Mouse (Mus musculus): ENCODE data around the gene Scamp2. TPM values are rescaled to one million over a fixed set of nuclear protein-coding genes. Genes with fewer than 3 reads are reported as not detected.

Scamp2 gene
- total RNA-seq, 2 experiments from 2014 or later: 44.2 to 45.0 TPM

DNA sequence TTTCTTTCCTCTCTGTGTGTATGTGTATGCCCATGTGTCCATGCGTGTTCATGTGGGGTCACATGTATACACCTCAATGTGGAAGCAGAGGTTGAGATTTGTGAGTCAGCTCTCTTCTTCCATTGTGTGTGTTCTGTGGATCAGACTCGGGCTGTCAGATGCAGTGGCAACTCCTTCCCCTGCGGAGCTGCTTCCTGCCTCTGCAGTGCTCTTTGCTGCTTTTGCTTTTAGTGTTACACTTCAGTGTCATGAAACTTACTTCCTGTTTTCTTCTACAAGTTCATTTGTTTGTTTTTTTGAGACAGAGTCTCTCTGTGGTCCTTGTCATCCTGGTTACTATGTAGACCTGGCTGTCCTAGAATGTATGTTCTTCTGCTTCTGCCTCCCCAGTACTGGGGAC lies 24.2 kb downstream of the Scamp2 start:
- DNase-seq: no peak
- intact Hi-C loops (cut with DNase I; ENCODE audit: low total_unique reads): loop anchor here (5.0 kb wide), 1 partner anchor 43 kb away; no protein-coding TSS in a partner anchor

DNA sequence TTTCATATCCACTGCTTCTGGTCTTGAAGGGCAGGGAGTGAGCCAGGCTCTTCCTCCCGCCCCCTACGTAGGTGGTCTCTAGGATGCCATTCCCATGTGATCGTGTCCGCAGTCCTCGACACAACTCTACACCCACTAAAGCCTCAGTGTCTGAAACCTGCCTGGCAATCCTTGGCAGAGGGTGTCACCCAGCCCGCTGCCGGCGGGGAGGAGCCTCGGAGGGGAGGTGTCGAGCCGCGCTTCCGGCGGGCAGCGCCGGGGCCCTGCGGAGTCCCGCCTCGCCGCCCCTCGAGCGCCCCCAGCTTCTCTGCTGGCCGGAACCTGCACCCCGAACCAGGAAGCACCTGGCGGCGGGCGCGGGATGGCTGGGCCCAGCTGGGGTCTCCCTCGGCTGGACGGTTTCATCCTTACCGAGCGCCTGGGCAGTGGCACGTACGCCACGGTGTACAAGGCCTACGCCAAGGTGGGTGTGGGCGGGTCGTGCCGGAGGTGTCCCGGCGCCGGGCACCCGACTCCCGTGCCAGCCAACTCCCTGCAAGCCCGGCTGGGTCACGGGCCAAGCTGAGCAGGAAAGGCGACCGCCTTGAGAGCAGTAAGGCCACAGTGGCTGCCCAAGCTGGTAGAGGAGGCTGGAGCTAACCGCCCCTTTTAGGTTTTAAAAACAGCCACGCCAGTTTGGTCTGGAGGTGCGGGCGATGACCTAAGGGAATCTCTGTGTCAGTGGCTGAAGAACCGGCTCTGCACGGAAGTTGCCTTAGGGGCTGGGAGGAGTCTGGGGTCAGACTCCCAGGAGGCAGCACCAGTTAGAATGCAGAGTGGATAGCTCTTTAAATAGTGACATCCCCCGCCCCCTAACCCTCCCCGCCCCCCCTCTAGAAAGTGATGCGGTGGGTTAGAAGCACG lies 28.7 kb downstream of the Scamp2 start, which contains the start of gene Ulk3:
TSS of gene Ulk3 (plus strand) at position 229 of the 903 bp plus-strand sequence.
- peak; percentile 84 for DNase-seq
- intact Hi-C loops (cut with DNase I; ENCODE audit: low total_unique reads): loop anchor here (5.0 kb wide), 2 partner anchors 47 to 53 kb away; no protein-coding TSS in a partner anchor

DNA sequence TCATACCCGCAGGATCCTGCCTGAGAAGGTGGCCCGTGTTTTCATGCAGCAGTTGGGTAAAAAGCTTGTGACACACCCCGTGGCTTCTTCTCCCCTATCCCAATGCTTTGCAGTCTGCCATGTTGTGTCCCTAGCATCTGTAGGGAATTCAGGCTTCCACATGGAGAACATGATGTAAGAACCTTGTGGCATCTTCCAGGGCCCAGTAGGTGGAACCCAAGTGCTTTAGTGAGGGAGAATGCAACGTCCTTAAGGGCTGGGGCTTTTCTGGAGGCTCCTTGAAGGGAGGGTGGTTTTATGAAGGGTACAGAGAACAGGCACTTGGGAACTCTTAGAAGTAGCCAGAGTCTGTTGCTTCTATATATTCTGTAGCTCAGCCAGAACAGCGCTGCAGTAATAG lies 30.0 kb downstream of the Scamp2 start:
- intact Hi-C loops (cut with DNase I; ENCODE audit: low total_unique reads): loop anchor here (5.0 kb wide), 1 partner anchor 52 kb away; no protein-coding TSS in a partner anchor
- no peak for DNase-seq

DNA sequence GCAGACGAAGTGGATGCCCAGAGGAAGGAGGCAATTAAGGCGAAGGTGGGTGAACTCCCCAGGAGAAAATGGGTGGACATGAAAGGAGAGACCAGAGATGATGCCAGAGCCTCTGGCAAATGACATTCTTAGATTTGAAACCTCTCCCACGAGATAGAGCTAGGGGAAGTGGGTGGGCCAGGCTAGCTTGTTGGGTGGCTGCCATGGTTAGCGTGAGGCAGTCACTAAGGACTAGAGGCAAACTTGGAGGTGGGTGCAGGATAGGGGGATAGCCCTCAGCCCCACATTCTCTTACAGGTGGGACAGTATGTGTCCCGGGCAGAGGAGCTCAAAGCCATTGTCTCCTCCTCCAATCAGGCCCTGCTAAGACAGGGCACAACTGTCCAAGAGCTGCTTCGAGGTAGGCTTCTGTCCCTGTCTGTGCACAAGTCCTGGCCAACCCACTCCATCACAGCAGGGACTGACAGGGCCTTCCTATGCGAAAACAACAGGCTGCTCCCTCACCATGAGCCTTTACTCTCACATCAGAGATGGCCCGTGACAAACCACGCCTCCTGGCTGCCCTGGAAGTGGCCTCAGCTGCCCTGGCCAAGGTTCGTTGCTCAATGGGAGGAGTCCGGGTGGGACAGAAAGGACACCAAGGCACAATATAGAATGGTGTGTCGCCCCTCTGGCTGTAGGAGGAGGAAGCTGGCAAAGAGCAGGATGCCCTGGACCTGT lies 32.9 kb downstream of the Scamp2 start:
- no peak for DNase-seq
- intact Hi-C loops (cut with DNase I; ENCODE audit: low total_unique reads): loop anchor here (5.0 kb wide), 1 partner anchor 49 kb away; no protein-coding TSS in a partner anchor

DNA sequence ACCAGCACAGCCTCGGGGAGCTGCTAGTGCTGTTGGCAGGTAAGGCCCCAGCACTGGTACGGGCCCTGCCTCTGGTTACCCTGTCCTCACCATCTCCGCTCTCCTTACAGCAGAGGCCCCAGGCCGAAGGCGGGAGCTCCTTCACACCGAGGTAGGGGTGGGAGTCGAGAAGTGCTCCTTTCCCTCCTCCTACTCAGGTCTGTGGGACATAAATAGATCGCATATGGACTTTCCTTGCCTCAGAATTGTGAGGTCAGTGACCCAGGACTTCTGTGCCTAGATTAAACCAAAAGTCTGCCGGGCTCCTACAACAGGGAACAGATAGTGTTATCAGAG lies 33.4 kb downstream of the Scamp2 start:
- intact Hi-C loops (cut with DNase I; ENCODE audit: low total_unique reads): loop anchor here (5.0 kb wide), 1 partner anchor 48 kb away; no protein-coding TSS in a partner anchor
- no peak for DNase-seq

DNA sequence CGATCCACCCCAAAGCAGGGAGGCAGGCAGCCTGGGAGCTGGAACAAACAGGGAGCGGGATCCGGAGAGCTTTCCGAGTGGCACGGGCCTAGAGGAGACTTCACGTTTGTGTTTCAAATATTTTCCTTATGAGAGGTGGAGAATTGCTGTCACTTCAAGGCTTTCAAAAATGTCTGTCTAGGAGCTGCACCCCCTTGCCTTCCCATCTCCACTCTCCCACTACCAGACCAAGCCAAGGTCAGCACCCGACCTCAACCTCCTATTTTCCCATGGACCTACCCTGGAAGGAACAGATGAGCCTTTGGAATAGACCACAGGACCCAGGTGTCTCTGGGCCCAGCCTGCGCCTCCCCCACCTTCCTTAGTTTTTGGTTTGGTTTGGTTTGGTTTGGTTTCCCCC lies 36.5 kb downstream of the Scamp2 start:
- no peak for DNase-seq
- intact Hi-C loops (cut with DNase I; ENCODE audit: low total_unique reads): no loop called here

DNA sequence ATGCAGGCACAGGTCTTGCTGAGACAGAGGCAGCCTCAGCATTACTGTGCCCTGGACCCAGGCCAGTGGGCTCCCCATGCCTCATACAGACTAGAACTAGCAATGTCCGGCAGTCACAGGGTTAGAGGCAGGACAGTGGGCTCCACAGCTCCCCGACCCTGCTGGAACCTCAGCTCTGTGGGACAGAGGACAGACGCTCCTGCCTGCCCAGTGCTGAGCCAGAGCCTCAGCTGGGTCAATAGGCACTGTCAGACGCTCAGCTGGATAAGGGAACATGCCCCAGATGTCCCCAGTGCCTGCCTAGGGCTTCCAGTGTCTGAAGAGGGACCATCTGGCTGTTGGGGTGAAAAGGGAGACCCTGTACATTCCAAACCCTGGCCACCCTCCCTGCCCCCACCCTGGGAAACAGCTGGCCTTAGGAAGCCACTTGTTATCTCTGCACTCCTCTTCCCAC lies 37.2 kb downstream of the Scamp2 start:
- no peak for DNase-seq
- intact Hi-C loops (cut with DNase I; ENCODE audit: low total_unique reads): no loop called here

DNA sequence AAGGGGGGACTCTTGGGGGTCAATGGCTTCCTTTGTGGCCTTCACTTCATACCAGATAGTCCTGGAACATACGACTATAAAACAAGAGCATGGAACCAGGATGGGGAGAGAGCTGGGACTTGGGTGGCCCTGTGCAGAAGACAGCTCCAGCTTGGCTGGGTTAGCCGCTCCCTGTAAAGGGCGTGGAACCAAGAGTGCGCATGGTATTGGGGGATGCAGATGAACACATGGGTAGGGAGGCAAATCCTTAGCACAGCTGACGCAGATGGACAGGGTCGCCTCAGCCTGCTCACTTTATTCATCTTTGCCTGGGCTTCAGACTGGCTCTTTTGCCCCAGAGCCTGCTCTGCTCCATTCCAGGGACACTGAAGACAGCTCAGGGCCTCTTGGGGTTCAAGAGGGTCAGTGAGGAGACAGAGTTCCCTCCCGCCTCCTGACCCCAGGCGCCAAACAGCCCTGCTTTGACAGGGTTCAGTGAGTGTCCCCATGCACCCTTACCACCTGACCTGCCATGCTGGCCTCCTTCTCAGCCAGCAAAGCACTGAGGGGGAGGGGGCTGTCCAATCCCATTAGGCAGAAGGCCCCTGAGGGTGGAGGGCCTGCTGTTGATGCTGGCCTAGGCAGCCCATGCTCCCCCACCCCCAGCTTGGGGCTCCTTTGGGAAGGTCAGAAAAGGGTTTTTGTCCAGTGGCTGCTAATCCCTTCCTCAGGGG lies 38.3 kb downstream of the Scamp2 start:
- intact Hi-C loops (cut with DNase I; ENCODE audit: low total_unique reads): no loop called here
- DNase-seq: no peak

DNA sequence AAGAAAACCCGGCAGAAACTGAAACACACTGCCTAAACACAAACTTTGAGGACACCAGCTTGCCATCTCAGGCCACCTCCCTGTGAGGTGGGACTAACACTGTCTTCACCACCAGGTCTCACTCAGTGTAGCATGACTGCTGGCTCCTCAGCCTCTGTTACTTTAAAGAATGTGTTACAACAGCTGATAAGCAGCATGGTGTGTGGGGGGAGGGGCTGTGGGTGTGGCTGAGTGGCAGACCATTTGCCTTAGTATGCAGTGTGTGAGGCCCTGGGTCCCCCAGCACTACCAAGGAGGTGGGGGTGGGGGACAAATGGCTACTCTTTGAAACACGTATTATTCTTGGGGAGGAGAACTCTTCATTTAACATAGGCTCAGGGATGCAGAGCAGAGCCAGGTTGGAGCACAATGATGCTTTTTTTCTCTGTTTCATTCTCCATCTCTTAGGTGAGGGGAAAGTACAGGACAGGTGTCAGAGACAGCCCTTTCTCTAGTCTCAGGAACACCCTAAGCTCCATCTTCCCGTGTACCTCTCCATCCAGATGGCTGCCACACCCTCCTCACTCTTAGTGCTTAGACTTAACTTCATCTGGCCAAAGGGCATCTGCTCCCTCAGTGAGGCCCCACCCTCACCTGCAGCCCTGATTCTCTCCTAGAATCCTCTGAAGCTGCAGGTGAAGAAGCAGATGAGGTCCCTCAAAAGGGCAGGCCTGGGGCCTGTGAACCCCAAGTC lies 40.0 kb downstream of the Scamp2 start:
- DNase-seq: no peak
- intact Hi-C loops (cut with DNase I; ENCODE audit: low total_unique reads): no loop called here

DNA sequence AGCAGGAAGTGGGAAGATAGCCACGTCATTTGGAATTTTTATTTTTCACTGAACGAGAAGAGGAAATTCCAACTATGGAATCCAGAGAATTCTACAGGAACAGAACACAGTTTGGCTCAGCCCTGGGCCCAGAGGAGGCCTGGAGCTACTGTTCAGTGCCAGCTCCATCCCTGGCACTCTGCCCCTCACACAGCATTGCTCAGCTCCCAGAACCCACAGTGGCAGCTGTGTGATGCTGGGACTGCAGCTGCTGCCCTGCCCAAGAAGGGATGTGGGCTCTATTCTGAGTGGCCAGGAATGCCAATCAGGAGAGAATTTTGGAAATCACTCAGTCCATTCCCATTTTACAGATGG lies 40.6 kb downstream of the Scamp2 start:
- DNase-seq: peak; percentile 74

DNA sequence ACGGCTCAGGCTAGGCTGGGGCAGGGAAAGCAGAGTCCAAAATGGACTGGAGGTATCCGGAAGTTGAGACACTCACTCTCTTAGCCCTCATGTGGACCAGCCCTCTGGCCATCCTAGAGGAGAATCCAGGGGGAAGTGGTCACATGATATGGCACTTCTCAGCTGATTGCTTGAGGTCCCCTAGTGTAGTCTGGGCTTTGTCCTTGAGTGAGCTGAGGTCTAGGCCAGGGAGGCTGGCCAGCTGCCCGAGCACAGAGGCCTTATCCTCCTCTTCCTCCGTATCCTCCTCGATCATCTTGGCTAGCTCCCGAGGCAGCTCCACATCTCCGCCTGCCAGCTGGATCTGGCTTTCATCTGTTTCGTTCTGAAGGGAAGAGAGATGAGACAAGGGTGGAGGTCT lies 41.4 kb downstream of the Scamp2 start:
- intact Hi-C loops (cut with DNase I; ENCODE audit: low total_unique reads): no loop called here
- DNase-seq: no peak

More for the DNA sequence above, 40.6 kb downstream of the Scamp2 start:
- intact Hi-C loops (cut with DNase I; ENCODE audit: low total_unique reads): no loop called here

DNA sequence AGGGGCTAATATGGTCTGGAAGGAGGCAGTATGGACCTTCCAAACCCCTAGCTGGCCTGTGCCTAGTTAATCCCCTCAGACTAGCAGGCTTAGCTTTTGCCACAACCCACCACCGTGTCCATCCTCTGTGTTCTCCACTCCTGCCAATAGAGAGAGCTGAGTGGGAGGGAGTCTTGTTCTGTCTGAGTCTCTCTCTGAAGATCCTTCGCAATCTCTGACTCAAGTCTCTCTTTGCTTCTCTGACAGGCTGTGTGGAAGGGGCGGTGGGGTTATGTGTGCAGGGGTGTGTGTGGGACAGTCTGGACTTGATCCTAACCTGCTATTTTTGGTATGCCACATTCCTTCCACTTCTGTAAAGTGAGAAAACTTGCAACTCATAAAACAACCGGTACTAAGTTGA lies 44.1 kb downstream of the Scamp2 start:
- intact Hi-C loops (cut with DNase I; ENCODE audit: low total_unique reads): no loop called here
- no peak for DNase-seq

DNA sequence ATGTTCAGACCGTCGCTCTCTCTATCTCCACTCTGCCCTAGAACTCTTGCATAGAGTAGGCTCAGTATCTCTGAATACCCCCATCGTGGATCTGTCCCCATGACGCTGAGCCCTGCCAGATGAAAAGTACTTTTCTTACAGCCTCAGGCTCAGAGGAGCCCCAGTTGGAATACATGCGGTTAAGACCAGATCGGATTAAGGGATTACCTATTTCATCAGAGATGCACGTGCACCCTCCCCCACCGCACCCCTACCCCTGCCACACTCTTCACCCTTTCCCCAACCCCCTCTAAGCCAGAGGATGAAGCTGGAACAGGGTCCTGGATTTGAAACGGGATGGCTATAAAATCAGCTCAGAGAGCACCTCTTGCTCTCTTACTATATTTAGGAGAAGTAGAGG lies 44.8 kb downstream of the Scamp2 start:
- no peak for DNase-seq
- intact Hi-C loops (cut with DNase I; ENCODE audit: low total_unique reads): no loop called here

DNA sequence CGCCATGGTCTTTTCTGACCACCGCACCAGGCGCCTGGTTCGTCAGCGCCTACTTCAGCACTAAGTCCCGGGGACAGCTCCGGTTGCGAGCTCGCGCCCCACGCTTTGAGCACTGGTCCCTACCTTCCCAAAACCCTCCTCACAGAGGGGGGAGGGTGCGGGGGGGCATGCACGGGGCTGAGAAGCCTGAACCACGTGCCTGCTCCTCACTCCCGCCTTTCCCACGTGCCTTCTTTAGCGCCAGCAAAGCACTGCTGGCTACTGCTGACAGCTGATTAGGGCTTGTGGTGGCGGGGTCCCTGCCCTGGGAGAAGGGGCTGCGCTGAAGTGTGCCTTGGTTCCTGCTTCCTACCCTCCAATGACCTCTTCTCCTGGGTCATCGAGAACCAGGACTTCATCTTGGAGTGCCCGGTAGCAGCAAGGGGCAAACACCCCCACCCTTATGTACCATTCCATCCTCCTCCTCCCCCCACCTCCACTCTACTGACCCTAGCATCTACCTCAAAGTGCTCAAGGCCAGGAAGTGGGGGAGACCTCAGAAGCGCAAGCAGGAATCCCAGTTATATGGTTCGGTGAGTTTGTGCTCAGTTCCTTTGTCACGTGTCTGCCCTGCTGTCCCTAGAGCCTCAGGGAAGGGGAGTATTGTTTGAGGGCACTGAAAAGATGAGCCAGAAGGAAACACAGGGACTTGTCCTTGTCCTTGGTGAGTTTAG lies 45.6 kb downstream of the Scamp2 start, which contains the start of gene Cplx3:
TSS of gene Cplx3 (minus strand) at position 143 of the 713 bp plus-strand sequence.
- intact Hi-C loops (cut with DNase I; ENCODE audit: low total_unique reads): no loop called here
- DNase-seq: peak; percentile 62

DNA sequence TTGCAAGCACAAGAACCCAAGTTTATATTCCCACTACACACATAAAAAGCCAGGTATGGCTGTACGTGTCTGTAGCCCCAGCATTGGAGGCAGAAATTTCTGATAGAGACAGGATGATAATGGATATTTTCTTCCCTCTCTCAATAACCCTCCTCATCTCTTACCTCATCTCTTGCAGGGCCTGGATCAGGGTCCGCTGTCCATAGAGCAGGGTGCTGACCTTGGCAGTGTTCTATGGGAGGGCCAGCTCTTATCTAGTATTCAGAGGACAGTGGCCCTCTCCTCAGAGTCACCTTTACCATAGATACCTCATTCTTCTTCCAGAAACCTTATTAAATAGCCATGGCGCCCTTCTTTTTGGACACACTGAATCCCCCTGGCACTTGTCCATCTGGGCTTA lies 49.1 kb downstream of the Scamp2 start:
- intact Hi-C loops (cut with DNase I; ENCODE audit: low total_unique reads): no loop called here
- no peak for DNase-seq

DNA sequence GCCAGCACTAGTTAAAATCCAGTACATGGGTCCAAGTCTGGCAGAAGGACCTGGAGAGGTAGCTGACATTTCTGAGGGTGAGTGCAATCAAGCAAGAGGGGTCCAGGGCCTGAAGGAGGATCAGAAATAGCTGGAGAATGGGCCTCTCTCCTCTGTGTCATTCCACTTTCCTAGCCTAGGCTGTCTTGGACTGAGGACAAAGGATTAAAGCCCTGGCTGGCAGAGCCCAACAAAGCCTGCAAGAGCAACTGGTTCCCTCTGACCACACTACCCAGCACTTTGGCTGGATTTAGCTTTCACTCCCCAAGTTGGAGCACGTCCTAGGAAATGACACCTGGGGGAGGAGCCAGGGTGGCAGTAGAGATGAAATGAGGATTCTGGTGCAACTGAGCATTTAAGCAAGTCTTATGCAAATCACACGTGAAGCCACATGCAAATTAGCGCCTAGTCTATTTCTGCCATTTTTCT lies 49.6 kb downstream of the Scamp2 start:
- intact Hi-C loops (cut with DNase I; ENCODE audit: low total_unique reads): no loop called here
- no peak for DNase-seq

DNA sequence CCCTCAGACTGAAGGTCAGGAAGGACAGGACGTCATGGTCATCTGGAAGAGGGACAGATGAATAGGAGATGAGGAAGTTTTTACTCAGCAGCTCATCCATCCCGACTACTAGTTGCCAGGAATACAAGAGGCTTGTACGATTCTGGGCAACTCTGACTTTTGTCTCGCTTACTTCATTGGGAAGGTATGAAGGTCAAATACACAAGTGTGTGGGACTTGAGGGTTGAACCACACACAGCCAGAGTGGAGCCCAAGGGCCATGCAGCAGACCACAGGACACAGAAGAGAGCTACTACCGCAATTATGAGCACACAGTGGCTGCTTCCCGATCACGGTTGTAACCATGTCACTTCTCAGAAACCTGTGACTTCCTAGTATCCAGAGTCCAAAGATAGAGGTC lies 51.8 kb downstream of the Scamp2 start:
- intact Hi-C loops (cut with DNase I; ENCODE audit: low total_unique reads): no loop called here
- no peak for DNase-seq

DNA sequence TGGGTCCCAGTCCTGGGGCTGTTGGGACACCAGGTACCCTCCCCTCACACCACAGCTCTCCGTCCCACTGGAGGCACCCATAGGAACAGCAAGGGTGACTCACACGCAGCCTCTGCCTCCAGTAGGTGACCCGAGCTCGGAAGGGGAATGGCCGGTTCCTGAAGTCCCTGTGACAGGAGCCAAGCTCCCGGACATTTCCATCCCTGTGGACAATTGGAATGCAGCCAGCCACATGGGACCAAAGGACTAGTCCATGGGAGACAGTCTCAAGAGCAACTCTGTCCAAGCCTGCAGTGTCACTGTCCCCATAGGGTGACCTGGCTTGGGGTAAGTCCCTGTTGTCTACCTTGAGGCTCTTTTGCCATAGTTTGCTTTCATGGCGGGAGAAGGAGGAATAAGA lies 53.2 kb downstream of the Scamp2 start:
- intact Hi-C loops (cut with DNase I; ENCODE audit: low total_unique reads): no loop called here
- no peak for DNase-seq
